Mouse (Mus musculus): ENCODE measurements around the gene Neurl1b.

DNA sequence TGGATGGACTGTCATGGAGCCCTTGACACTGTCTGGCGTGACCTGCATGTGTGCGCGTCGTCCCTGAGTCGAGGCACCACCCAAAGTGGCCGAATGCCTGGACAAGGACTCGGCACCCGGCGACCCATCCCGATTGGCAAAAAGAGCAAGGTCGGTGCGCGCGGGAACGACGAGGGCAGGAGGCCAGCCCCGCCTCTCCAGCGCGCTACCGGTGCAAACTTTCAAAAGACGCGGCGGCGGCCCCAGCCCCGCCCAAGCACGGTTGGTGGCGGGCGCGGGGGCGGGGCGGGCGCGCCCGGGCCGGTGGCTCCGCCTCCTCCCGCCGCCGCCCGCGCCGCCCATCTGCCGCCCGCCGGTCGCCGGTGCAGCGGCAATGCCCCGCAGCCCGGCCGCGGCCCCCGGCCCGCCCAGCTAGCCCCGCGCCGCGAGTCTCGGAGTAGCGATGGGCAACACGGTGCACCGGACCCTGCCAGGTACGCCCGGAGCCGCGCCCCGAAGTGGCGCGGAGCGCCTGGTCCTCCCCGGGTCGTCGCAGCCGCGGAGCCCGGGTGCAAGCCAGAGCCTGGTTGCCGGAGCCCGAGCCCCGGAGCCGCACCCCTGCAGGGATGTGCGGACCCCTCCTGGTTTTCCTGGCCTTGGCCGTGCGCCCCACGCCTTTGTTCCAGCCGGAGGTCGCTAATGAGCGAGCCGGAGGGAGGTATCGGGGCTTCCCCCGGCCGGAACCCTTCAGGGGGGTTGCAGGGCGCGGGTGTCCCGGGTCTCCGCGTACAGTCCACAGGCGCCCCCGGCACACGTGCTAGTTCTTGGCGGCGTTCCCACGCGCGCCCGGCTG lies at the start of gene Neurl1b:
- TF ChIP-seq ZNF384 (IDR thresholded peaks at IDR 0.05; ENCODE audit: low read depth, low read length) (no peak), CHD2 (IDR thresholded peaks at IDR 0.05; ENCODE audit: low read depth, low read length) (no peak), HCFC1 (IDR thresholded peaks at IDR 0.05; ENCODE audit: borderline replicate concordance, insufficient read depth, low read length) (no peak)

Measured in ES-E14 (cell line).